Mouse (Mus musculus) adrenal gland, postnatal 10 days (tissue): ENCODE results near the gene Bphl. TPM values are rescaled to one million over a fixed set of nuclear protein-coding genes. Genes with fewer than 3 reads are reported as not detected.
"Not testable (repeated sequence)": the region's sequence is repeated elsewhere in the genome, so short reads cannot be mapped to it uniquely, and the experiment has no call there.

ENCODE experiments used
- DNase-seq: peaks from one replicate; pipeline ENCODE4 v3.0.0; 2021; ENCODE audit warnings: mixed read lengths
- total RNA-seq, 2 experiments: library from RNA; stranded (reverse); gene quantifications; 2 replicates each; pipeline ENCODE4 v1.2.3; 2021

Bphl gene
- total RNA-seq, 2 experiments from 2014 or later, result 78.6 to 78.9 TPM

DNA sequence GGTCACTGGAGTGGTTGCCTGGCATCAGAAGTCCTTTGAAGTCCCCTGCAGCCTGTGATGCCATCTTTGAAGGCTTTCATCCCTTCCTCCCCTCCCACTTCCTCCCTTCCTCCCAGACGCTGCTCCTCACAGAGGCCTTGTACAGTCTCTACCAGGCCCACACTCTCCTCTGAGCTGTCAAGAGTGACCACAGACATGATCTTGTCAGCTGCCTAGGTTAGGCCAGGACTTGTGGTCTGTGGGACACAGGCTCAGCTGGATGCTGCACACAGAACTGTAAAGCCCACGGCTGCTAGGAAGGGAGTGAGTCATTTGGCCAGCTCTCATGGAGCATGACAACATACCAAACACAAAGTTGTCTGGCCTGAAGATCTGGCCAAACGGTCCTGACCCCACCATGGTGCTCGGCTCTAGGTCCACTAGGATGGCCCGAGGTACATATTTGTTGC, 50.8 kb downstream of the Bphl start:
- not testable (repeated sequence) for DNase-seq

DNA sequence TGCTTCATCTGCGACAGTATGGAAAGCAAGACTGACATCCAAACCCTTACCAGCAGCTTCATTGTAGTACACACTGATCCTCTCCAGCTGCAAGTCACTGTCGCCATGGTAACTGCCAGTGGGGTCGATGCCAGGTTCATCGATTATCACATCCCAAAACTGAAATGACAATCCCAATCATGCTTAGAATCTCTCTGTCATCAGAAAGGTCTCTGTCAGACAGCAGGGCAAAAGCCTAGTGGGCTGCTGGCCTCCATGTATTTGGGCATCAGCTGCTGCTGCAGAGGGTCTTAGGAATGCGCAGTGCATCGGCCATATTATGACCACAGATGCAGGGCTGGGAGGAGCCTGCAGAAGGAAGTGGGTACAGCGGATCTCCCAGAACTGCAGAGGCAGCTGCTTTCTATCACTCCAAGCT, 51.5 kb downstream of the Bphl start:
- no peak for DNase-seq

GRCm38 (mm10) chr13:34089358-34089757, 52.0 kb downstream of the Bphl start:
- no peak for DNase-seq

DNA sequence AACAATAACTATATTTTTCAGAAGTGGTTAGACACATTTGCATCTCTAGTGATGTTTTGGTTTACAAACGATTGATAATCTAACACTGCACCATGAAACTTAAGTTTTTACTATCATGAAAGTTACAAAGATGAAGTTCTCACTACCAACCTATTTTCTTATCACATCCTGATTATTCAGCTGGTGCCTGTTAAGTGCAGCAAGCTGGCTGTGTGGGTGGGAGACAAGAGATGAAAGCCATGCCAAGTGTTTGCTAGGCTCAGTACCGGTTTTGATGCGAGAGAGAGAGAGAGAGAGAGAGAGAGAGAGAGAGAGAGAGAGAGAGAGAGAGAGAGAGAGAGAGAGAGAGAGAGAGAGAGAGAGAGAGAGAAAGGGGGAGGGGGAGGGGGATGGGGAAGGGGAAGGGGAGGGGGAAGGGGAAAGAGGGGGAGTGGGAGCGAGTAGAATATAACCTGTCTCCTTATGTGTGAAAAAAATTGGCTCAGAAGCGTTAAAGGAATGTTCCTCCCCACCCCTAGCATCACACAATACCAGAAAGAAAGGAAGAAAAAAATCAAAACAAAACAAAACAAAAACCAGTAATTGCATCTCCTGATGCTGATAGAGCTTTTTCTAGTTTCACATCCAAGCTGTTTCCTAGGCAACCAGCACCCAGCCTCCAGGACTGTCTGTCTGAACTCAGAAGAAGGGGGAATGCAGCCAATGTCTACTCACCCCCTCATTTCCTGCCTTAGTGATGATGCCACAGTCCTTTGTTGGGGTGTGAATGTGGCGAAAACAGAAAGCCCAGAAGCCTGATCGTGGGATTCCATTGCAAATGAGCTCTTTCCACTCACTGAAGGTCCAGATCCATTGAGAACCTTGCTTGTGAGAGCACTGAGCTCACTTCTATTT, 58.4 kb downstream of the Bphl start:
- DNase-seq, result no peak

GRCm38 (mm10) chr13:34096455-34096854, 59.1 kb downstream of the Bphl start:
- no peak for DNase-seq

DNA sequence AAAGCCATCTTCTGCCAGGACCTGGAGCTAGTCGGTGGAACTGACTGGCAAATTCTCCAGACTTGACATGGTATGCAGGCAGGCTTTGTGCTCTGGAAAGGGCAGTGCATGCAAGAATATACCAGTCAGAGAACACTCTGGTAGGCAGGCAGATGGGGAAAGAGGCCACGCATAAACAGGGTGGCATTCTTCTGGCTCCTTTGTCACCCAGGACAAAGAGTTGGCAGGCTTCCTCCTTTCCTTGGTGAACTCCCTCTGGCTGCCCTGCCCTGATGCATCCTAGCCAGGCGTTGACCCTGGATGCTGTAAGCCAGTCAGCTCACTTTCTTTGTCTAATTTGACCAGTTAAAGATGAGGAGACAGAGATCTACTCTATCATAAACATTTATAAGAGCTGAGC, 59.7 kb downstream of the Bphl start:
- no peak for DNase-seq

- DNase-seq, result no peak
Observed at GRCm38 (mm10) chr13:34100733-34101132, 63.3 kb downstream of the Bphl start.

- no peak for DNase-seq
Observed at GRCm38 (mm10) chr13:34101247-34101646, 63.9 kb downstream of the Bphl start.

GRCm38 (mm10) chr13:34101908-34102307, 64.5 kb downstream of the Bphl start:
- DNase-seq, result no peak

- no peak for DNase-seq
Observed at GRCm38 (mm10) chr13:34105364-34105763, 68.0 kb downstream of the Bphl start.

GRCm38 (mm10) chr13:34106256-34106655, 68.9 kb downstream of the Bphl start:
- no peak for DNase-seq

DNA sequence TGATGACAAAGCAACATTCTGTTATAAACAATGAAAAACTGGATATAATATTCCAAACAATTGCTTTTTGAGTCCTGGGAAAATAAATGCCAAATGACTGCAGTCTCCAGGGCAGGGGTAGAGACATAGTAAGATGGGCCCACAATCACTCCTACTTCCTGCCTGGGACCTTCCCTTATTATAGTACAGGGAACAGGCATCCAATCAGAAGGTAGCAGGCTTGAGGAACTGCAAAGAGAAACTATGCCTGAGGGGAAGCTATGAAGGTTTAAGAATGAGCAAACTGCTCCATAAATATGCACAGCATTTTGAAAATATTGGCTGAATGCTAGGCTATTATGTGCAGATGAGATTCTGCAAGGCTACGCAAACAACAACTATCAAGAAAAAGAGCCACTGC, 69.6 kb downstream of the Bphl start:
- DNase-seq, result no peak

- DNase-seq, result no peak
Observed at GRCm38 (mm10) chr13:34109035-34109676, 71.8 kb downstream of the Bphl start.

- peak; percentile 41 for DNase-seq
Observed at GRCm38 (mm10) chr13:34109677-34110058, 72.3 kb downstream of the Bphl start.

- DNase-seq, result no peak
Observed at GRCm38 (mm10) chr13:34111019-34111418, 73.6 kb downstream of the Bphl start.

GRCm38 (mm10) chr13:34111878-34112277, 74.5 kb downstream of the Bphl start:
- no peak for DNase-seq

- peak; percentile 71 for DNase-seq
Observed at GRCm38 (mm10) chr13:34112369-34113081, 75.1 kb downstream of the Bphl start.

- DNase-seq, result no peak
Observed at GRCm38 (mm10) chr13:34113086-34113485, 75.7 kb downstream of the Bphl start.

- no peak for DNase-seq
Observed at GRCm38 (mm10) chr13:34114654-34115053, 77.3 kb downstream of the Bphl start.

GRCm38 (mm10) chr13:34116508-34116907, 79.1 kb downstream of the Bphl start:
- DNase-seq, result no peak

DNA sequence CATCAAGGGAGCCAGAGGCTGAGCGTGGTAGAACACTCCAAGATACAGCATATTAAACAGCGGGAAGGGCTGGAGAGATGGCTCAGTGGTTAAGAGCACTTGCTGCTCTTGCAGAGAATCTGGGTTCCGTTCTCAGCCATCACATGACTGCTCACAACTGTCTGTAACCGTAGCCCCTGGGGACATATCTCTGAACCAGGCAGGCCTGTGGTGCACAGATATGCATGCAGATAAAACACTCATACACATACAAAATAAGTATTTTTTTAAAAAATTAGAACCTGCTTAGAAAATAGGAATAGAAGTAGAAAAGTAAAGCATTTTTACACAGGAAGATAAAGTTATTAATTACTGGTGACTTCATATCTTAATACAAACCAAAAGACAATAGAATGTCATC, 81.4 kb downstream of the Bphl start:
- DNase-seq, result no peak

- no peak for DNase-seq
Observed at GRCm38 (mm10) chr13:34119406-34119805, 82.0 kb downstream of the Bphl start.

DNA sequence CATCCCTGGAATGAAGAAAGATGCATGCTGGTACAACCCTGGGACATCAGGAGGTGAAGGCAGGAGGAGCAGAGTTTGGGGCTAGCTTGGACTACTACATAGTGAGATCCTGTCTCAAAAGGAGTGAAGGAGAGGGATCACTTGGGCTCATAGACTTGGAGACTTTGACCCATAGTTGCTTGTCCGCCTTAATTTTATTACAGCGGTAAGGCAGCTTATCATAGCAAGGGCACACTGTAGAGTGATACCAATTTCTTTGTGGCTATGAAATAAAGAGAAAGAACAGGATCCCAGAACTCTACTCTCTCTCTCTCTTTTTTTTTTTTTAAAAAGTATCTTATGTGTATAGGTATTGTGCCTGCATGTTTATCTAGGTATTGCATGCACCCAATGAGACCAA, 83.1 kb downstream of the Bphl start:
- DNase-seq, result no peak
